Mouse (Mus musculus) MEL (cell line): ENCODE results near the gene Map2k5. TPM values are rescaled to one million over a fixed set of nuclear protein-coding genes. Genes with fewer than 3 reads are reported as not detected.

Experiments
- DNase-seq: peaks from one replicate; pipeline ENCODE4 v3.0.0; 2011; ENCODE audit warnings: low read depth, low spot score
- H3K27ac ChIP-seq: 2 replicates; pipeline ENCODE4 v1.5.1; 2012; ENCODE audit warnings: low read depth, mild to moderate bottlenecking, control low read depth, low read length, moderate library complexity; ENCODE audit not compliant: control insufficient read depth
- H3K27me3 ChIP-seq, 2 experiments: fragments of 150-350 bp in 1 of 2; sonication (generic) in 1 of 2; 2 replicates each; pipeline ENCODE4 v1.6.1; 2012; ENCODE audit warnings: low read length in 2 of 2, mild to moderate bottlenecking in 2 of 2, improper control_type of control experiment in 1 of 2, moderate library complexity in 1 of 2; ENCODE audit not compliant: insufficient read depth in 2 of 2, control insufficient read depth in 1 of 2
- H3K36me3 ChIP-seq, 2 experiments: 2 replicates each; pipeline ENCODE4 v1.6.1; 2012 to 2014; ENCODE audit warnings: low read length in 2 of 2, improper control_type of control experiment in 1 of 2, inconsistent platforms in 1 of 2, mild to moderate bottlenecking in 1 of 2; ENCODE audit not compliant: insufficient read depth in 2 of 2, control insufficient read depth in 1 of 2
- H3K4me1 ChIP-seq, 2 experiments: fragments of 150-350 bp in 1 of 2; sonication (generic) in 1 of 2; 2 replicates each; pipeline ENCODE4 v1.6.1; 2012; ENCODE audit warnings: low read length in 2 of 2, improper control_type of control experiment in 1 of 2, mild to moderate bottlenecking in 1 of 2; ENCODE audit not compliant: insufficient read depth in 2 of 2, control insufficient read depth in 1 of 2
- H3K4me3 ChIP-seq, 2 experiments: fragments of 150-350 bp in 1 of 2; sonication (generic) in 1 of 2; 2 replicates each; pipeline ENCODE4 v1.5.1; 2012; ENCODE audit warnings: low read depth in 2 of 2, low read length in 2 of 2, mild to moderate bottlenecking in 2 of 2, moderate library complexity in 2 of 2, control low read depth in 1 of 2, improper control_type of control experiment in 1 of 2; ENCODE audit not compliant: control insufficient read depth in 1 of 2, insufficient read depth in 1 of 2
- H3K79me2 ChIP-seq: 2 replicates; pipeline ENCODE4 v1.6.1; 2012; ENCODE audit warnings: mild to moderate bottlenecking, low read length, moderate library complexity; ENCODE audit not compliant: control insufficient read depth, poor library complexity, insufficient read depth
- H3K9ac ChIP-seq: 2 replicates; pipeline ENCODE4 v1.6.1; 2012; ENCODE audit warnings: low read depth, mild to moderate bottlenecking, control low read depth, low read length, moderate library complexity; ENCODE audit not compliant: control insufficient read depth, poor library complexity, severe bottlenecking
- H3K9me3 ChIP-seq: fragments of 150-350 bp; sonication (generic); replicated peaks from 2 replicates; pipeline ENCODE4 v1.6.1; 2012; ENCODE audit warnings: mild to moderate bottlenecking, low read length, improper control_type of control experiment, moderate library complexity; ENCODE audit not compliant: insufficient read depth
- BHLHE40 ChIP-seq: IDR thresholded peaks from 2 replicates; pipeline ENCODE4 v1.6.1; 2012; ENCODE audit warnings: low read depth, mild to moderate bottlenecking, inconsistent platforms, low read length, improper control_type of control experiment, borderline replicate concordance
- CHD1 ChIP-seq: IDR thresholded peaks from 2 replicates; pipeline ENCODE4 v1.6.1; 2012; ENCODE audit warnings: low read depth, mild to moderate bottlenecking, inconsistent platforms, low read length, improper control_type of control experiment
- CHD2 ChIP-seq: IDR thresholded peaks from 2 replicates; pipeline ENCODE4 v1.6.1; 2011; ENCODE audit warnings: low read length, improper control_type of control experiment
- E2F4 ChIP-seq: IDR thresholded peaks from 2 replicates; pipeline ENCODE4 v1.6.1; 2011; ENCODE audit warnings: low read depth, low read length, improper control_type of control experiment, borderline replicate concordance
- EP300 ChIP-seq, 2 experiments: IDR thresholded peaks; 2 replicates each; pipeline ENCODE4 v1.6.1; 2011; ENCODE audit warnings: improper control_type of control experiment in 2 of 2, low read length in 2 of 2, low read depth in 1 of 2, mild to moderate bottlenecking in 1 of 2
- GABPA ChIP-seq: IDR thresholded peaks from 2 replicates; pipeline ENCODE4 v1.6.1; 2012; ENCODE audit warnings: low read depth, mild to moderate bottlenecking, inconsistent platforms, low read length, improper control_type of control experiment, moderate library complexity
- GATA1 ChIP-seq: IDR thresholded peaks from 2 replicates; pipeline ENCODE4 v1.6.1; 2011; ENCODE audit warnings: low read depth, low read length, improper control_type of control experiment
- HCFC1 ChIP-seq: IDR thresholded peaks from 2 replicates; pipeline ENCODE4 v1.6.1; 2012; ENCODE audit warnings: low read depth, mild to moderate bottlenecking, inconsistent platforms, low read length, improper control_type of control experiment, moderate library complexity
- KAT2A ChIP-seq: conservative IDR thresholded peaks from 2 replicates; pipeline ENCODE4 v1.6.1; 2012; ENCODE audit warnings: low read depth, low read length, improper control_type of control experiment, inconsistent platforms
- MAX ChIP-seq: IDR thresholded peaks from 2 replicates; pipeline ENCODE4 v1.6.1; 2011; ENCODE audit warnings: low read length, improper control_type of control experiment
- MAZ ChIP-seq: IDR thresholded peaks from 2 replicates; pipeline ENCODE4 v1.6.1; 2012; ENCODE audit warnings: low read depth, mild to moderate bottlenecking, inconsistent platforms, low read length, improper control_type of control experiment
- MXI1 ChIP-seq: IDR thresholded peaks from 2 replicates; pipeline ENCODE4 v1.6.1; 2011; ENCODE audit warnings: mild to moderate bottlenecking, low read depth, low read length, improper control_type of control experiment
- MYC ChIP-seq: IDR thresholded peaks from 2 replicates; pipeline ENCODE4 v1.6.1; 2011; ENCODE audit warnings: low read depth, mild to moderate bottlenecking, low read length, improper control_type of control experiment, moderate library complexity
- POLR2AphosphoS2 ChIP-seq: IDR thresholded peaks from 2 replicates; pipeline ENCODE4 v1.6.1; 2011; ENCODE audit warnings: low read length, improper control_type of control experiment
- RAD21 ChIP-seq: IDR thresholded peaks from 2 replicates; pipeline ENCODE4 v1.6.1; 2011; ENCODE audit warnings: mild to moderate bottlenecking, low read depth, low read length, improper control_type of control experiment
- SIN3A ChIP-seq: IDR thresholded peaks from 2 replicates; pipeline ENCODE4 v1.6.1; 2012; ENCODE audit warnings: low read length, improper control_type of control experiment, inconsistent platforms
- TAL1 ChIP-seq: IDR thresholded peaks from 2 replicates; pipeline ENCODE4 v1.6.1; 2012; ENCODE audit warnings: mild to moderate bottlenecking, inconsistent platforms, low read length, moderate library complexity, mixed read lengths
- TBP ChIP-seq: IDR thresholded peaks from 2 replicates; pipeline ENCODE4 v1.8.0; 2011; ENCODE audit warnings: low read depth, low read length, improper control_type of control experiment
- UBTF ChIP-seq: IDR thresholded peaks from 2 replicates; pipeline ENCODE4 v1.6.1; 2012; ENCODE audit warnings: low read depth, mild to moderate bottlenecking, inconsistent platforms, low read length, improper control_type of control experiment, moderate library complexity, borderline replicate concordance; ENCODE audit not compliant: insufficient read depth
- USF1 ChIP-seq: IDR thresholded peaks from 2 replicates; pipeline ENCODE4 v1.6.1; 2014; ENCODE audit warnings: low read depth, mild to moderate bottlenecking, inconsistent platforms, low read length, improper control_type of control experiment, moderate library complexity
- USF2 ChIP-seq, 2 experiments: IDR thresholded peaks; 2 replicates each; pipeline ENCODE4 v1.6.1; 2011 to 2012; ENCODE audit warnings: improper control_type of control experiment in 2 of 2, low read length in 2 of 2, borderline replicate concordance in 1 of 2, inconsistent platforms in 1 of 2, low read depth in 1 of 2, mild to moderate bottlenecking in 1 of 2; ENCODE audit not compliant: insufficient read depth in 1 of 2
- ZKSCAN1 ChIP-seq: IDR thresholded peaks from 2 replicates; pipeline ENCODE4 v1.6.1; 2012; ENCODE audit warnings: low read depth, mild to moderate bottlenecking, inconsistent platforms, low read length, improper control_type of control experiment, moderate library complexity
- ZMIZ1 ChIP-seq: IDR thresholded peaks from 2 replicates; pipeline ENCODE4 v1.6.1; 2012; ENCODE audit warnings: low read depth, mild to moderate bottlenecking, inconsistent platforms, low read length, improper control_type of control experiment, moderate library complexity
- polyA plus RNA-seq, 2 experiments: library from polyadenylated mRNA; stranded (reverse) in 1 of 2; unstranded in 1 of 2; fragments of >175 nt in 1 of 2; fragments of >200 nt in 1 of 2; gene quantifications; 2 replicates each; pipeline versions ENCODE4 v1.2.1 to v1.2.4; 2012; ENCODE audit warnings: low replicate concordance in 2 of 2, low read depth in 1 of 2; ENCODE audit not compliant: insufficient read length in 2 of 2, insufficient read depth in 1 of 2, missing spikeins in 1 of 2
- total RNA-seq: library from RNA; depleted of rRNA; stranded (reverse); fragments of 300-350 nt; gene quantifications from 2 replicates; pipeline ENCODE4 v1.2.3, GENCODE M21; 2012

Map2k5 gene
- total and polyA plus RNA-seq, 3 experiments, result 9.6 to 29.1 TPM; not detected in 1

- no peaks in the 10 kb centered on the region for H3K9me3 ChIP-seq
- H3K79me2 ChIP-seq, result no peaks in the 10 kb centered on the region
- no peak overlapping the region for H3K4me3 ChIP-seq
- TF ChIP-seq EP300 (IDR thresholded peaks at IDR 0.05; ENCODE audit: low read depth in 1 of 2, low read length in 2 of 2), result peak in 1 of 2 experiments; percentile 53; a peak in 2 of 4 replicates
- TF ChIP-seq MAZ, result no peak
- no peak for TF ChIP-seq CHD1
- TF ChIP-seq HCFC1, result no peak
- TF ChIP-seq SIN3A, result no peak
- TF ChIP-seq ZMIZ1, result no peak
- no peaks in the 10 kb centered on the region for H3K27me3 ChIP-seq
- DNase-seq, result peak; percentile 71
- H3K9ac ChIP-seq, result no peak overlapping the region
- no peaks in the 10 kb centered on the region for H3K4me1 ChIP-seq
- H3K36me3 ChIP-seq, result peaks cover 0 to 3% of the 10 kb centered on the region in 2 experiments
- H3K27ac ChIP-seq, result no peak overlapping the region
Observed at GRCm38 (mm10) chr9:63241961-63242360, 135.7 kb downstream of the Map2k5 start.

- TF ChIP-seq ZMIZ1, result no peak
- TF ChIP-seq RAD21, result no peak
- TF ChIP-seq TBP, result no peak
- TF ChIP-seq GATA1, result no peak
- TF ChIP-seq BHLHE40, result no peak
- TF ChIP-seq KAT2A, result no peak
- no peak for TF ChIP-seq POLR2AphosphoS2
- no peak for TF ChIP-seq EP300 (IDR thresholded peaks at IDR 0.05; ENCODE audit: low read depth in 1 of 2, low read length in 2 of 2)
- no peak for TF ChIP-seq ZKSCAN1
- no peak for TF ChIP-seq E2F4
- no peak for TF ChIP-seq MYC
- no peak for TF ChIP-seq TAL1
- TF ChIP-seq USF2 (IDR thresholded peaks at IDR 0.05; ENCODE audit: borderline replicate concordance in 1 of 2, insufficient read depth in 1 of 2, low read depth in 1 of 2, low read length in 2 of 2), result no peak
- no peak for TF ChIP-seq GABPA
- TF ChIP-seq USF1, result no peak
- no peak for TF ChIP-seq MXI1
- TF ChIP-seq UBTF, result no peak
- no peak for TF ChIP-seq CHD2
- no peak for TF ChIP-seq MAX
- Histone ChIP-seq H3K9me3 (no peaks in the 10 kb centered on the region), H3K79me2 (no peaks in the 10 kb centered on the region), H3K9ac (no peak overlapping the region), H3K4me1 (no peaks in the 10 kb centered on the region), H3K27ac (no peak overlapping the region), H3K4me3 (no peak overlapping the region), H3K36me3 (peaks cover 0 to 3% of the 10 kb centered on the region in 2 experiments; a peak in 3 of 4 replicates), H3K27me3 (no peaks in the 10 kb centered on the region)
- DNase-seq, result no peak
Observed at GRCm38 (mm10) chr9:63241241-63241640, 136.5 kb downstream of the Map2k5 start.
